Mouse (Mus musculus) neural tube, embryonic 13.5 days (tissue): ENCODE data around the gene Ndufa4l2. TPM values are rescaled to one million over a fixed set of nuclear protein-coding genes. Genes with fewer than 3 reads are reported as not detected.

ENCODE experiments used
- ATAC-seq: fragments of 200-750 bp; cut with Nextera tagmentation; 2 replicates; pipeline ENCODE4 v1.8.0; 2017; ENCODE audit warnings: low read depth, mild to moderate bottlenecking, moderate TSS enrichment, moderate library complexity
- H3K27ac ChIP-seq: fragments of 300-500 bp; sonication (generic); replicated peaks from 2 replicates; pipeline ENCODE4 v1.5.1; 2015; ENCODE audit warnings: moderate library complexity, mild to moderate bottlenecking, inconsistent platforms
- H3K27me3 ChIP-seq: fragments of 300-500 bp; sonication (generic); 2 replicates; pipeline ENCODE4 v1.6.1; 2015; ENCODE audit warnings: mild to moderate bottlenecking, inconsistent platforms
- H3K36me3 ChIP-seq: fragments of 300-500 bp; sonication (generic); 2 replicates; pipeline ENCODE4 v1.6.1; 2015; ENCODE audit warnings: mild to moderate bottlenecking, inconsistent platforms
- H3K4me1 ChIP-seq: fragments of 300-500 bp; sonication (generic); replicated peaks from 2 replicates; pipeline ENCODE4 v1.6.1; 2015; ENCODE audit warnings: inconsistent platforms
- H3K4me2 ChIP-seq: fragments of 300-500 bp; sonication (generic); 2 replicates; pipeline ENCODE4 v1.6.1; 2015; ENCODE audit warnings: inconsistent platforms, mild to moderate bottlenecking, moderate library complexity
- H3K4me3 ChIP-seq: fragments of 300-500 bp; sonication (generic); 2 replicates; pipeline ENCODE4 v1.5.1; 2015; ENCODE audit warnings: mild to moderate bottlenecking, inconsistent platforms
- H3K9ac ChIP-seq: fragments of 300-500 bp; sonication (generic); 2 replicates; pipeline ENCODE4 v1.6.1; 2015; ENCODE audit warnings: moderate library complexity, mild to moderate bottlenecking, inconsistent platforms
- H3K9me3 ChIP-seq: fragments of 300-500 bp; sonication (generic); 2 replicates; pipeline ENCODE4 v1.6.1; 2016; ENCODE audit warnings: inconsistent platforms
- WGBS: fragments of 180-500 bp; shearing (Covaris S2); methylation state at CpG from one replicate; pipeline ENCODE4 v1.1.7; 2015; 5-methylcytosine and 5-hydroxymethylcytosine counted together
- polyA plus RNA-seq: library from polyadenylated mRNA; unstranded; fragments of >200 nt; fragmentation: Nextera tagmentation; extraction: Ambion mirVana; gene quantifications from 2 replicates; pipeline ENCODE4 v1.2.1, GENCODE M21; 2015

Ndufa4l2 gene
- polyA plus RNA-seq, result 10.1 and 10.6 TPM in 2 replicates

DNA sequence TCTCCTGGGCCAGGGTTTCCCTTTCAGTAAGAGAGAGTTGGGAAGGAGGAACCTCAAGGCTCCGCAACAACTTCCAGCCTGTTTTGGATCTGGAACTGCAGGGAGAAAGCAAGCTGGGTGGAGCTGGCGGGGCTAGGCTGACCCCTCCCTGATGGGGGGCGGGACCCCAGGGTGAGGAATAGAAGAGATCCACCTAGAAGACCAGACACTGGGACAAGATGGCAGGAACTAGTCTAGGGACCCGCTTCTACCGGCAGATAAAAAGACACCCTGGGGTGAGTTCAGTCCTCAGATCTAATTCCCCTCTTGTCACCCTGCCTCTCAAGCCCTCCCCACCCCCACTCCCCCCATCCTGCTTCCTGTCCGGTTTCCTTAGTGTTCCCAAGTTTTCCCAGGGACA, at the start of gene Ndufa4l2:
Gene Ndufa4l2, plus strand, starts transcription at position 204 of the 400 bp plus-strand sequence.
- 17% methylated on average over 6 of the region's 6 CpGs for WGBS
- Histone ChIP-seq H3K36me3 (peaks cover 17% of the 10 kb centered on the region), H3K9ac (peak within 1 kb of the TSS; percentile 59), H3K4me2 (peak within 1 kb of the TSS; percentile 83), H3K9me3 (no peaks in the 10 kb centered on the region), H3K27me3 (peaks cover 57% of the 10 kb centered on the region), H3K27ac (peak within 1 kb of the TSS; percentile 99), H3K4me3 (no peak within 1 kb of the TSS), H3K4me1 (peaks cover 83% of the 10 kb centered on the region)
- ATAC-seq, result no peak

DNA sequence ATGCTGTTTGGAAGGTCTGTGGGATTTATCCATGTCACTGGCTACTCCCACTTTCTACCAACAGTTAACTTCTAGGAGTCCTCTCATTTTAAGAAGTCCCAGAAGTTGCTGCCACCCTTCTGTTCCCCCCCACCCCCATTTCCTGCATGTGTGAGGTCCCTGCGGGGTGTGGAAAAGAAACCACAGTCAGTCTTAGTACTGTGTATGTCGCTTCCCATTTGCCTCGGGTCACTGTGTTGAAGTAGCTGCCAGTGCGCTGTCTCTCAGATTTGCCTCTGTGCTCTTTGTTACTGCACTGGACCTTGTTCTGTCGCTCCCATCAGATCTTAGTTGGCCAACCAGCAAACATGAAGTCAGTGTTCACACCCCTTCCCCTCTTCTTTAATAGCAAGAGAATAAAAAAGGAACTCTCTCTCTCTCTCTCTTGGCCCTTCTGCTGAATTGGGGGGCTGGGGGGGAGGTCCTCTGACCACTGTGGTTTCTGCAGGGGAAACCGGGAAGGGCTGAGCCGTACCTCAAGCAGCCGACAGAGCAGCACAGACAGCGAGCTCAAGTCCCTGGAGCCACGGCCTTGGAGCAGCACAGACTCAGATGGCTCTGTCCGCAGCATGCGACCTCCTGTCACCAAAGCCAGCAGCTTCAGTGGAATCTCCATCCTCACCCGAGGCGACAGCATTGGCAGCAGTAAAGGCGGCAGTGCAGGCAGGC, 43.3 kb upstream of the Ndufa4l2 start:
- WGBS, result 76% methylated on average over 15 of the region's 15 CpGs
- H3K27me3 ChIP-seq, result no peaks in the 10 kb centered on the region

DNA sequence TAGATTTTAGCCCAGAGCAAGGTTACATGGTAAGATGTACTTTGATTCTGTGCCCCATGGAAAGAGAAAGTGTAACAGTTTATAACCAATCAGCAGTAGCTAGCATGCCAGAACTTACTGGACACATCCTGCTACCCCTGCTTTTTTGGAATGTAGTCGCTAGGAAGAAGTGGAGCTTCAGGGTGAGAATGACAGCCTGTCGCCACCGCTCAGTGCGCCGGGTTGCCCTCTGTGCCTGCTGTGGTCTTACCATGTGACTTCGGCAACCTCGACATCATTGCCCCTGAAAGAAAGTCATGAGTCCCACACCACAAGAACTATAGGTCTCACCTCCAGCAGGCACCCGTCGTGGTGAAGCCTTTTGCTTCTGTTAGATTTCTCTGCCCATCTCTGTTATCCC, 42.0 kb upstream of the Ndufa4l2 start:
- Histone ChIP-seq H3K9me3 (no peaks in the 10 kb centered on the region), H3K36me3 (peaks cover 75% of the 10 kb centered on the region), H3K9ac (no peak overlapping the region), H3K4me3 (no peak overlapping the region), H3K4me1 (no peaks in the 10 kb centered on the region), H3K4me2 (no peak overlapping the region), H3K27me3 (no peaks in the 10 kb centered on the region), H3K27ac (no peak overlapping the region)
- ATAC-seq, result no peak
- WGBS, result 86% methylated on average over 9 of the region's 9 CpGs

More for the DNA sequence above, 43.3 kb upstream of the Ndufa4l2 start:
- H3K4me1 ChIP-seq, result no peaks in the 10 kb centered on the region
- no peak overlapping the region for H3K9ac ChIP-seq
- ATAC-seq, result no peak
- H3K27ac ChIP-seq, result no peak overlapping the region
- no peak overlapping the region for H3K4me2 ChIP-seq
- peaks cover 70% of the 10 kb centered on the region for H3K36me3 ChIP-seq
- no peak overlapping the region for H3K4me3 ChIP-seq
- no peaks in the 10 kb centered on the region for H3K9me3 ChIP-seq

DNA sequence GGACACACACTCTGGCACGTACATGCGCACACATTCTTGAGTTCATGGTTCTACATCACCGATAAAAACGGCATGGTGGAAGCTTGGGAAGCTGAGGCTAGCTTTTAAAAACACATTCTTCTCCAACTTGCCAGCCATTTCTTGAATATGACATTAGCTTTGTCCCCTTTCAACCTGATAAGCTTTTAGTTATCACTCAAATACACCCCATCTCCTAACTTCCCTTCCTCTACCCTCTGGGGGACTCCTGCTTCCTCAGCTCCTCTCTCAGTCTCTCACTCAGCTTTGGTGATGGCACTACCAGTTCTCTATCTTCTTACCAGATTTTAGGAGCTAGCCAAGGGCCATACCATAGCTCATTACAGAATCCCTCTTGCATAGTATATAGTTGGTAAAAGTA, 39.6 kb upstream of the Ndufa4l2 start:
- Histone ChIP-seq H3K27me3 (no peaks in the 10 kb centered on the region), H3K27ac (no peak overlapping the region), H3K9ac (no peak overlapping the region), H3K4me2 (no peak overlapping the region), H3K9me3 (no peaks in the 10 kb centered on the region), H3K4me1 (no peaks in the 10 kb centered on the region), H3K4me3 (no peak overlapping the region), H3K36me3 (peaks cover 68% of the 10 kb centered on the region)
- WGBS, result 98% methylated on average over 4 of the region's 4 CpGs
- no peak for ATAC-seq

DNA sequence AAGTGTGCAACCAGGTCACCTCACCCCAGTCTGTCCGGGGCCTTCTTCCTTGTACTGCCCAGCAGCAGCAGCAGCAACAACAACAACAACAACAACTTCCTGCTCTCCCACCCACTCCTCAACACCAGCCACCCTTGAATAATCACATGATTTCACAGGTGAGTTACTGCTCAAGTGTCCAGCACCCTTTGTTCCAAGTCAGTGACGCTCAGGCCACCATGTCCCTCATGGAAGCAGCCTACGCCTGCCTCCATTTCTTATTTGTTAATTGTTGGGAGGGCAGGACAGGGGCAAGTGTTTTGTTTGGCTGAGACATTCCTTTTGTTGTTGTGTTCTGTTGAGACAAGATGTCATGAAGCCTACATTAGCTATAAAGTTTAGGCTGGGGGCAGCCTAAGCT, 38.2 kb upstream of the Ndufa4l2 start:
- Histone ChIP-seq H3K36me3 (peaks cover 69% of the 10 kb centered on the region), H3K9me3 (no peaks in the 10 kb centered on the region), H3K4me2 (no peak overlapping the region), H3K27me3 (no peaks in the 10 kb centered on the region), H3K9ac (no peak overlapping the region), H3K4me3 (no peak overlapping the region), H3K4me1 (no peaks in the 10 kb centered on the region), H3K27ac (no peak overlapping the region)
- WGBS, result 79% methylated on average over 3 of the region's 3 CpGs
- ATAC-seq, result no peak

DNA sequence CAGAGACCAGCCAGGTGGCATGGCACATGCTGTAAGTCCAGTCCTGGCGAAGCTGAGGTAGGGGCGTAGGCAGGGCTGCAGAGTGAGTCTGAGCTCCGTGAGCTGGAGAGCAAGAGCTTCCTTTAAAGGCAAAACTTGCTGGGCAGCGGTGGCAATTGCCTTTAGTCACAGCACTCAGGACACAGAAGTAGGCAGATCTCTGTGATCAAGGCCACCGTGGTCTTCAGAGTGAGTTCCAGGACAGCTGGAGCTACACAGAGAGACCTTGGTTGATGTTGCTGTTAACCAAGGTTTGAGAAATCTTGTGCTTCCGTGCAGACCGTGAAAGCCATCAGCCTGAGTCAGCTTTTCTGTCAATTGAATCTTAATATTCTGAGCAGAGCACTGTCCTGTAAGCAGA, 37.5 kb upstream of the Ndufa4l2 start:
- peaks cover 68% of the 10 kb centered on the region for H3K36me3 ChIP-seq
- WGBS, result 88% methylated on average over 7 of the region's 7 CpGs
- no peaks in the 10 kb centered on the region for H3K27me3 ChIP-seq
- no peak overlapping the region for H3K9ac ChIP-seq
- H3K4me2 ChIP-seq, result no peak overlapping the region
- no peak overlapping the region for H3K4me3 ChIP-seq
- H3K9me3 ChIP-seq, result no peaks in the 10 kb centered on the region
- no peak for ATAC-seq
- H3K27ac ChIP-seq, result no peak overlapping the region
- H3K4me1 ChIP-seq, result no peaks in the 10 kb centered on the region

DNA sequence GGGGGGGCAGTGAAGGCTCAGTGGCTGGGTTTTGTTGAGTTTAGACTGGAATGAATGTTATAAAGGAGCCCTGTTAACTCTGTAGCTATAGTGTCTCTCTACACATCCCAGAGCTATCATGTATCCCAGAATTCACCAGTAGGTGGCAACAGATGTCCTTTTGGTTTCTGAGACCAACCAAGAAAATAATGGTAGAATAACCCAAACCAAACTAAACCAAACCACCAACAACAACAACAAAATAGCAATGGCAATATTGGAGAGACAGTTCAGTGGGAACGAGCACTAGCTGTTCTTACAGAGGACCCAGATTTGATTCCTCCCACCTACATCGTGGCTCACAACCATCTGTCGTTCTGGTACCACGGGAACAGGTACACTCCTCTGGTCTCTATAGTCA, 35.6 kb upstream of the Ndufa4l2 start:
- H3K4me3 ChIP-seq, result no peak overlapping the region
- H3K9ac ChIP-seq, result no peak overlapping the region
- H3K27me3 ChIP-seq, result no peaks in the 10 kb centered on the region
- no peaks in the 10 kb centered on the region for H3K4me1 ChIP-seq
- H3K9me3 ChIP-seq, result no peaks in the 10 kb centered on the region
- H3K4me2 ChIP-seq, result no peak overlapping the region
- no peak overlapping the region for H3K27ac ChIP-seq
- H3K36me3 ChIP-seq, result peaks cover 71% of the 10 kb centered on the region
- ATAC-seq, result no peak; the same call in 1 of the 2 replicates
- 94% methylated on average over 4 of the region's 4 CpGs for WGBS

DNA sequence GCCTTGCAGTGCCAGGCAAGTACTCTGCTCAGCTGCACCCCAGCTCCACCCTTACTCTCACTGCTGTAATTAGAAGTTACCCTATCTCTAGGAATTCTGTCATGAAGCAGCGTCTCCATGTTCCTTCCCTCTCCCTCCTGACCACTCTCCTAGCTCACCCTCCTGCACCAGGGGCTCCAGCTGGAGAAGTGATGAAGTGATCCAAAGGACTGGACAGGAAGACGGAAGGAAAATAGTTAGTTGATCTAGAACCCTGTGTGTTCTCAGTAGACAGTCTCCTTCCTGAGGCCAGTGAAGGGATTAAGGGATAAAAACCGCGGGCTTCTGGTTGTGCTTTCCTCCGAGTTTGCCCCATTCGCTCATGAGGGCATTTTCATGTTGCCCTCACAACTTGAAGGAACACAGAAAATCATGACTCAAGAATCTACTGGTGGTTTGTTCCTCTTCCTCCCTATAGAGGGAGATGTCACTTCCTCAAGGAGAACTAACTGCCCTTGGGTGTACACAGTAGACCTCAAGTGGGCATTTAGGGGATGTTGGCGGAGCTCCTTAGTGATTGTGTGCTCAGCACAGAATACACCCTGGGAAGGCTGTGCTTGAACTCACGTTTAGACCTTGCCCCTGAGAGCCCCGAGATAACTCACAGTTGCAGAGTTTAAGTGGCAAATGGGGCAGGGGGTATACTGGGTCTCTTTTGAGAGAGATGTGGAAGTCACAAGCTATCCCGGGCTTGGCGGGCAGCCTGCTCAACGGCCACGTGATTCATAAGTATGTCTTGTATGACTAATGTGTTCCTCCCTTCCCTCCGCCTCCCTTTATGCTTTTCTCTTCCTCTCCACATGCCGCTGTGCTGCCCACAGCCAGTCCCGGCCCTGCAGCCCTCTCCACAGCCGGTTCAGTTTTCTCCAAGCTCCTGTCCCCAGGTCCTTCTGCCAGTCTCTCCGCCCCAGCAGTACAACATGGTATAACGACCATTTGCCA, 33.6 kb upstream of the Ndufa4l2 start:
- peaks cover 74% of the 10 kb centered on the region for H3K36me3 ChIP-seq
- no peaks in the 10 kb centered on the region for H3K9me3 ChIP-seq
- H3K27me3 ChIP-seq, result no peaks in the 10 kb centered on the region
- no peaks in the 10 kb centered on the region for H3K4me1 ChIP-seq
- no peak overlapping the region for H3K4me2 ChIP-seq
- H3K27ac ChIP-seq, result no peak overlapping the region
- no peak overlapping the region for H3K9ac ChIP-seq
- no peak for ATAC-seq
- H3K4me3 ChIP-seq, result no peak overlapping the region
- WGBS, result 90% methylated on average over 19 of the region's 19 CpGs

DNA sequence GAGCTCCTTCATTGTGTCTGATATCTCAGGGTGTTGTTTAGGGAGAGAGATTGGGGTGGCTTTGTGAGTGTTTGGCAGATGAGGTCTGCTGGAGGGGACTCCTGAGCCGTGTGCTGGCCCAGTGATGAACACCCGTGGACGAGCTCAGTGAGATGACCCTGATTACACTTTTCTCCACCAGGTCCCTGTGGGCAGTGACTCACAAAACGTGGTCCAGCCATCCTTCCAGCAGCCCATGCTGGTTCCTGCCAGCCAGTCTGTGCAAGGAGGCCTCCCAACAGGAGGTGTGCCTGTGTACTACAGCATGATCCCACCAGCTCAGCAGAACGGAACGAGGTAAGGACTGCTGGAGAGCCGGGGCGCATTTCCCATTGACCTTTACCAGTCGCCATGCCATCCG, 29.5 kb upstream of the Ndufa4l2 start:
- Histone ChIP-seq H3K27me3 (no peaks in the 10 kb centered on the region), H3K4me1 (peaks cover 28% of the 10 kb centered on the region), H3K27ac (no peak overlapping the region), H3K4me2 (no peak overlapping the region), H3K36me3 (peaks cover 87% of the 10 kb centered on the region), H3K4me3 (no peak overlapping the region), H3K9ac (no peak overlapping the region), H3K9me3 (no peaks in the 10 kb centered on the region)
- ATAC-seq, result no peak
- 93% methylated on average over 10 of the region's 10 CpGs for WGBS

DNA sequence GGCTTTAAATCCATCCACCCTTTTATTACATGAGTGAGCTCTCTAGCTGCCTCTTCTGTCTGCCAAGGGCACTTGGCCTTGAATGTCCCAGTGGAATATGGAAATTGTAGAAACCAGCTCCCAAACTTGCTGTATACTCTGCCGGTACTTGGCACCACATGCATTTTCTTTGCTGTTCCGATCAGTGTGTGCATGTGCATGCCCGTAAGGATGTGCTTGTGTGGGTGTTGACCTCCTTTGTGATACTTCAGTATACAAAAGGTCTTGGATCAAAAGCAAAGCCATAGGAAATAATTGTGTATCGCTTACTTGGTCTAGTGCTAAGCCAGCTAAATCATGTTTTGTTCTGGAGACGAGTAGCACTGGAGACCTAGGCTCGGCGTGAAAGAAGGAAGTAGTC, 25.9 kb upstream of the Ndufa4l2 start:
- H3K9ac ChIP-seq, result 0 out of 2 replicates have a peak overlapping the region, but pooled peaks have one; percentile 8
- 81% methylated on average over 7 of the region's 7 CpGs for WGBS
- H3K4me1 ChIP-seq, result peaks cover 48% of the 10 kb centered on the region
- H3K36me3 ChIP-seq, result peaks cover 79% of the 10 kb centered on the region
- no peak overlapping the region for H3K4me3 ChIP-seq
- peak overlapping the region; percentile 80 for H3K27ac ChIP-seq
- H3K4me2 ChIP-seq, result no peak overlapping the region
- no peak for ATAC-seq
- H3K27me3 ChIP-seq, result no peaks in the 10 kb centered on the region
- no peaks in the 10 kb centered on the region for H3K9me3 ChIP-seq

DNA sequence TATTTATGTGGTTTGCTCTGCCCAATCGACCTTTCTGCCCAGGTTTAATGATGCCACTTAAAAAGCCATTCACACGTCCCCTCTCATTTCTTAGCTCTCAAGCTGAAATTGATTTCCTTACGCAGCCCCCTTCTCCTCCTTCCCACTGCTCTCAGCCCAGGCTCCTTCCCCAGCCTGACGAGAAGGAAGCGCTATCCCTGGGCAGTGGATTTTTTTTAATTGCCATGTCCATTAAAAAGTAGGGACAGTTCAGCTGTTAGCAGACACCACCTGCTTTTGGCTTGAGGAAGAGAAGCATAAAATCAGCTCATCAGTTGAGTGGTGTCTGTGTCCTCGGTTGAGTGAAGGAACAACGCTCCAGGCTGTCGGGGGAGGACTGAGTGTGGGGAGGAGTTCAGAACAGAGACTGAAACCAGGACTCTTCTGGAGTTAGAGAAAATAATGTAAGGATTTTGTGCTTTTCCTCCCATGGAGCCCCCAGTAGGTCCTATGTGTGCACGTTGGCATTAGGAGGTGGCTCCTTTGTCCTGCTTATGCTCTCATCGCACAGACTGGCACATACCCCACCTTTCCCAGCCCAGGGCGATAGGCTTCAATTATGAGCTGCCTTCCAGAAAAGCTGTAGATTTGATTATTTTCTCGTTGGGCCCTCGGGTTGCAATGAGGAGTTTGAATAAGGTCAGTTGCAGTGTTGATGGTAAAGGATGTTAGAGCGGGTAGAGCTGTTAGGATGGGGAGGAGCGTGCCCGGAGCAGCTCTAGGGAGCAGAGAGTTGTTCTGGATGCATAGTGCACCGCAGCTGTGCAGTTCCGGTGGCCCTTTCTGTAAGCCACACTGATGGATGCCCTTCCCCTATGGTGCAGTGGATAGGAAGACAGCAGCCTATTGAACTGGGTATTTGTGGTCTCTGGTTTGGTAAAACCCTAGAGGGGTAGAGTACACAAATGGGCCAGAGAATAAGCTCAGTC, 24.3 kb upstream of the Ndufa4l2 start:
- no peak overlapping the region for H3K4me2 ChIP-seq
- peak; percentile 64 for ATAC-seq
- WGBS, result 57% methylated on average over 18 of the region's 18 CpGs
- H3K27ac ChIP-seq, result peak overlapping the region; percentile 80
- H3K4me1 ChIP-seq, result peaks cover 48% of the 10 kb centered on the region
- no peaks in the 10 kb centered on the region for H3K27me3 ChIP-seq
- H3K36me3 ChIP-seq, result peaks cover 78% of the 10 kb centered on the region
- peak overlapping the region; percentile 41 for H3K9ac ChIP-seq
- no peaks in the 10 kb centered on the region for H3K9me3 ChIP-seq
- H3K4me3 ChIP-seq, result no peak overlapping the region
